Mouse (Mus musculus) stomach, postnatal 0 days (tissue): ENCODE results near the gene Wdr90.

Source experiments
- CTCF ChIP-seq: IDR thresholded peaks from 2 replicates; pipeline ENCODE4 v1.5.1; 2016; ENCODE audit warnings: antibody characterized with exemption, low read depth, mild to moderate bottlenecking, moderate library complexity
- EP300 ChIP-seq: optimal IDR thresholded peaks from 2 replicates; pipeline ENCODE3; 2016; ENCODE audit warnings: antibody characterized with exemption

GRCm38 (mm10) chr17:25802825-25803517 lies 58.3 kb downstream of the Wdr90 start:
- TF ChIP-seq EP300, result no peak
- TF ChIP-seq CTCF, result no peak
